ENCODE assay signal across 8 mouse cellular contexts in the genomic region with DNA sequence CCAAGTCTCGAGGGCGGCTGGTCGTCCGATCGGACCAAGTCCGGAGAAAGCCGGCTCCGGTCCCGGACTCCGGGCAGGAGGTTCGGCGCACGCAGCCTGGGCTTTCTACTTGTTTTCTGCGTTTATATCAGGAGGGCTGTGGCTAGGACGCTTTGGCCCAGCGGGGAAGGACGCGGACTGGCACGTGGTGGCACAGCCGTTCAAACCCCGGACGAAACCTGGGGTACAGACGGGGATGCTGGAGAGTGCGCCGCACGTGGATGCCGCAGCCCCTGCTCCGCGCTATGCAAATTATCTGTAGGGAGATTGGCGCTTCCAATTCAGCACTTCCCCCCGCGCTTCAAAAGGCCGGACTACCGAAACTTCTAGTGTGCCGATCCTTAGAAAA. TPM values are rescaled to one million over a fixed set of nuclear protein-coding genes. Genes with fewer than 3 reads are reported as not detected.
A peak's percentile ranks its signal among the peaks of the same experiment; 100 is the strongest.
DNase-seq lines count a peak whose midpoint lies in the region; ATAC-seq and TF ChIP-seq lines count a peak whose summit lies in the region.

No protein-coding gene starts in this region.

- H3K27ac ChIP-seq in kidney, embryonic 15.5 days = peak overlapping the region; percentile 97
- peak overlapping the region; percentile 74 for H3K27ac ChIP-seq in ES-E14 (ENCODE audit: insufficient read depth, low read depth, low read length, poor library complexity, severe bottlenecking)
- peak overlapping the region; percentile 63 for H3K27ac ChIP-seq in brown adipose tissue, adult 24 weeks (replicated peaks; ENCODE audit: low read depth, low read length)
- H3K27ac ChIP-seq in liver, embryonic 13.5 days = peak overlapping the region; percentile 96
- no peak overlapping the region; the same call in 1 of the 2 replicates for H3K27ac ChIP-seq in neural tube, embryonic 12.5 days

- no peaks in the 10 kb centered on the region for H3K9me3 ChIP-seq in kidney, embryonic 15.5 days (replicated peaks)
- no peaks in the 10 kb centered on the region for H3K9me3 ChIP-seq in ES-E14 (ENCODE audit: control insufficient read depth, insufficient read depth, low read depth, low read length)
- no peaks in the 10 kb centered on the region for H3K9me3 ChIP-seq in liver, embryonic 13.5 days (replicated peaks)
- no peaks in the 10 kb centered on the region for H3K9me3 ChIP-seq in neural tube, embryonic 12.5 days

- H3K36me3 ChIP-seq in kidney, embryonic 15.5 days = no peaks in the 10 kb centered on the region
- peaks cover 11% of the 10 kb centered on the region; the same call in 1 of the 2 replicates for H3K36me3 ChIP-seq in ES-E14 (ENCODE audit: control insufficient read depth, insufficient read depth, low read length, poor library complexity, severe bottlenecking)
- 0 out of 2 replicates have a peak, but pooled peaks cover 6% of the 10 kb centered on the region for H3K36me3 ChIP-seq in liver, embryonic 13.5 days
- H3K36me3 ChIP-seq in neural tube, embryonic 12.5 days = no peaks in the 10 kb centered on the region

- in situ Hi-C loops in ES-E14 (cut with MboI; ENCODE audit: low sequenced_read_pairs in 2 of 2, unreplicated experiment in 2 of 2) = no loop called here

- peaks cover 16% of the 10 kb centered on the region for H3K4me1 ChIP-seq in kidney, embryonic 15.5 days
- peaks cover 0 to 9% of the 10 kb centered on the region in 2 experiments; a peak in 1 of 4 replicates for H3K4me1 ChIP-seq in ES-E14 (ENCODE audit: control insufficient read depth in 2 of 2, insufficient read depth in 2 of 2, low read length in 2 of 2, poor library complexity in 1 of 2)
- H3K4me1 ChIP-seq in brown adipose tissue, adult 24 weeks (ENCODE audit: control insufficient read depth, insufficient read depth, insufficient read length, low read length) = 0 out of 2 replicates have a peak, but pooled peaks cover 2% of the 10 kb centered on the region
- peaks cover 40% of the 10 kb centered on the region for H3K4me1 ChIP-seq in liver, embryonic 13.5 days (replicated peaks)
- peaks cover 18% of the 10 kb centered on the region for H3K4me1 ChIP-seq in neural tube, embryonic 12.5 days

- peak overlapping the region; percentile 74 for H3K9ac ChIP-seq in kidney, embryonic 15.5 days
- H3K9ac ChIP-seq in ES-E14 (ENCODE audit: insufficient read depth, low read depth, low read length, poor library complexity, severe bottlenecking) = peak overlapping the region; percentile 87
- peak overlapping the region; percentile 91 for H3K9ac ChIP-seq in liver, embryonic 13.5 days
- peak overlapping the region; percentile 38 for H3K9ac ChIP-seq in neural tube, embryonic 12.5 days

- peak overlapping the region; percentile 84 for H3K4me3 ChIP-seq in kidney, embryonic 15.5 days (replicated peaks)
- H3K4me3 ChIP-seq in ES-E14 (ENCODE audit: insufficient read depth in 1 of 2, low read depth in 1 of 2, low read length in 2 of 2, poor library complexity in 1 of 2, severe bottlenecking in 1 of 2) = peak overlapping the region; percentile 72 to 83
- peak overlapping the region; percentile 66 for H3K4me3 ChIP-seq in brown adipose tissue, adult 24 weeks (ENCODE audit: insufficient read depth, low read depth, low read length)
- peak overlapping the region; percentile 89 for H3K4me3 ChIP-seq in liver, embryonic 13.5 days (replicated peaks)
- H3K4me3 ChIP-seq in neural tube, embryonic 12.5 days = peak overlapping the region; percentile 65

- no peak for DNase-seq in kidney, postnatal 10 days
- DNase-seq in ES-E14 (ENCODE audit: low read depth, low spot score) (no peak), adipocyte (ENCODE audit: low spot score) (no peak)
- DNase-seq in liver, embryonic 13.5 days = peak; percentile 71

- peak; percentile 55 for ATAC-seq in kidney, embryonic 15.5 days (replicated peaks; ENCODE audit: low FRiP score)
- ATAC-seq in granulocyte monocyte progenitor cell, adult 5-6 weeks (replicated peaks; ENCODE audit: poor library complexity, severe bottlenecking) = peak; percentile 57
- peak; percentile 49 for ATAC-seq in liver, embryonic 13.5 days (ENCODE audit: low read depth)
- peak; percentile 71 for ATAC-seq in neural tube, embryonic 12.5 days (ENCODE audit: low FRiP score, low read depth)

- no peaks in the 10 kb centered on the region for H3K27me3 ChIP-seq in kidney, embryonic 15.5 days
- no peaks in the 10 kb centered on the region for H3K27me3 ChIP-seq in liver, embryonic 13.5 days
- H3K27me3 ChIP-seq in neural tube, embryonic 12.5 days (replicated peaks) = no peaks in the 10 kb centered on the region

- WGBS in kidney, embryonic 15.5 days = under 1% methylated on average over 35 of the region's 35 CpGs
- WGBS in liver, embryonic 13.5 days (ENCODE audit: insufficient replicate concordance) = under 1% methylated on average over 35 of the region's 35 CpGs
- under 1% methylated on average over 35 of the region's 35 CpGs for WGBS in neural tube, embryonic 12.5 days

- H3K4me2 ChIP-seq in kidney, embryonic 15.5 days = peak overlapping the region; percentile 67
- peak overlapping the region; percentile 81 for H3K4me2 ChIP-seq in liver, embryonic 13.5 days
- peak overlapping the region; percentile 73 for H3K4me2 ChIP-seq in neural tube, embryonic 12.5 days (replicated peaks)

TF ChIP-seq in ES-E14, 5 proteins besides CTCF, POLR2A, EP300 and RAD21:
- TF ChIP-seq HCFC1 (IDR thresholded peaks at IDR 0.05; ENCODE audit: borderline replicate concordance, insufficient read depth, low read length) (0 out of 2 replicates have a peak, but pooled peaks have one; percentile 19), ZNF384 (IDR thresholded peaks at IDR 0.05; ENCODE audit: low read depth, low read length) (no peak), CHD2 (IDR thresholded peaks at IDR 0.05; ENCODE audit: low read depth, low read length) (no peak), ZC3H11A (IDR thresholded peaks at IDR 0.05; ENCODE audit: borderline replicate concordance, low read depth, low read length) (no peak)

RNA-seq across cellular contexts. Expression of a gene that starts 17.2 kb away (rescaled TPM):
- 10.1 and 11.4 TPM in 2 replicates for polyA plus RNA-seq in kidney, embryonic 15.5 days (2015; fragmentation: Nextera tagmentation; extraction: Ambion mirVana)
- total RNA-seq in ES-E14 (2012; rRNA removed) = 1.3 and 1.8 TPM in 2 replicates
- 8.4 and 26.7 TPM in 2 replicates for polyA plus RNA-seq in brown adipose tissue, adult 24 weeks (2012; ENCODE audit: insufficient read depth, insufficient read length, missing spikeins)
- total RNA-seq in granulocyte monocyte progenitor cell, adult 5-6 weeks (2014; fragmentation: Nextera tagmentation) = 5.1 and 7.0 TPM in 2 replicates
- 1.9 and 2.4 TPM in 2 replicates for total RNA-seq in granulocyte monocyte progenitor cell, adult 5-6 weeks (2017)
- polyA plus RNA-seq in liver, embryonic 13.5 days (2015; fragmentation: Nextera tagmentation; extraction: Ambion mirVana) = 5.8 and 6.3 TPM in 2 replicates
- 3.1 and 4.7 TPM in 2 replicates for polyA plus RNA-seq in neural tube, embryonic 12.5 days (2016; fragmentation: Nextera tagmentation; extraction: Ambion mirVana)

RNA-seq across cellular contexts. Expression of a gene that starts 22.4 kb away (rescaled TPM):
- 22.8 and 23.7 TPM in 2 replicates for polyA plus RNA-seq in kidney, embryonic 15.5 days (2015; fragmentation: Nextera tagmentation; extraction: Ambion mirVana)
- total RNA-seq in ES-E14 (2012; rRNA removed) = 9.0 and 9.2 TPM in 2 replicates
- polyA plus RNA-seq in brown adipose tissue, adult 24 weeks (2012; ENCODE audit: insufficient read depth, insufficient read length, missing spikeins) = 106 and 152 TPM in 2 replicates
- total RNA-seq in granulocyte monocyte progenitor cell, adult 5-6 weeks (2014; fragmentation: Nextera tagmentation) = 2.7 and 24.3 TPM in 2 replicates
- total RNA-seq in granulocyte monocyte progenitor cell, adult 5-6 weeks (2017) = 7.7 and 13.4 TPM in 2 replicates
- 13.8 and 15.3 TPM in 2 replicates for polyA plus RNA-seq in liver, embryonic 13.5 days (2015; fragmentation: Nextera tagmentation; extraction: Ambion mirVana)
- polyA plus RNA-seq in neural tube, embryonic 12.5 days (2016; fragmentation: Nextera tagmentation; extraction: Ambion mirVana) = 4.9 and 5.3 TPM in 2 replicates

RNA-seq across cellular contexts. Expression of a gene that starts 35.2 kb away (rescaled TPM):
- polyA plus RNA-seq in kidney, embryonic 15.5 days (2015; fragmentation: Nextera tagmentation; extraction: Ambion mirVana) = 2.0 TPM in 1 of 2 replicates, not detected in the other
- 1.8 and 2.6 TPM in 2 replicates for total RNA-seq in ES-E14 (2012; rRNA removed)
- polyA plus RNA-seq in brown adipose tissue, adult 24 weeks (2012; ENCODE audit: insufficient read depth, insufficient read length, missing spikeins) = 316 and 541 TPM in 2 replicates
- total RNA-seq in granulocyte monocyte progenitor cell, adult 5-6 weeks (2014; fragmentation: Nextera tagmentation) = 1.5 TPM in 1 of 2 replicates, not detected in the other
- 0.41 TPM in 1 of 2 replicates, not detected in the other for total RNA-seq in granulocyte monocyte progenitor cell, adult 5-6 weeks (2017)
- 5.2 and 6.2 TPM in 2 replicates for polyA plus RNA-seq in liver, embryonic 13.5 days (2015; fragmentation: Nextera tagmentation; extraction: Ambion mirVana)
- not detected in 2 replicates for polyA plus RNA-seq in neural tube, embryonic 12.5 days (2016; fragmentation: Nextera tagmentation; extraction: Ambion mirVana)

RNA-seq across cellular contexts. Expression of a gene that starts 55.2 kb away (rescaled TPM):
- 1.4 TPM in 2 replicates for polyA plus RNA-seq in kidney, embryonic 15.5 days (2015; fragmentation: Nextera tagmentation; extraction: Ambion mirVana)
- 1.5 and 2.3 TPM in 2 replicates for total RNA-seq in ES-E14 (2012; rRNA removed)
- not detected in 2 replicates for polyA plus RNA-seq in brown adipose tissue, adult 24 weeks (2012; ENCODE audit: insufficient read depth, insufficient read length, missing spikeins)
- not detected in 2 replicates for total RNA-seq in granulocyte monocyte progenitor cell, adult 5-6 weeks (2014; fragmentation: Nextera tagmentation)
- not detected in 2 replicates for total RNA-seq in granulocyte monocyte progenitor cell, adult 5-6 weeks (2017)
- polyA plus RNA-seq in liver, embryonic 13.5 days (2015; fragmentation: Nextera tagmentation; extraction: Ambion mirVana) = 0.13 and 0.27 TPM in 2 replicates
- 0.11 TPM in 1 of 2 replicates, not detected in the other for polyA plus RNA-seq in neural tube, embryonic 12.5 days (2016; fragmentation: Nextera tagmentation; extraction: Ambion mirVana)

Comparison
In these comparisons a context has a peak if more than half of its experiments do, and no peak if none do; other contexts are left out.
1. H3K9ac ChIP-seq: peak in every context shown above with its lines; median percentile 91 in liver, embryonic 13.5 days; 87 in ES-E14; 74 in kidney, embryonic 15.5 days; 38 in neural tube, embryonic 12.5 days.
2. RNA of a gene that starts 35.2 kb away (polyA plus RNA-seq): 316 to 541 TPM in brown adipose tissue, adult 24 weeks; 5.2 to 6.2 TPM in liver, embryonic 13.5 days, not detected in neural tube, embryonic 12.5 days and 2.0 TPM in kidney, embryonic 15.5 days; every median in the first group is over 10 times any median in the second.
3. Peak in every context shown above with its lines, with median percentiles within 50 percentile points of each other: ATAC-seq, H3K4me2 ChIP-seq and H3K4me3 ChIP-seq.